Mouse (Mus musculus) monocyte, adult 5-6 weeks (primary cell): ENCODE data around the gene Masp2. TPM values are rescaled to one million over a fixed set of nuclear protein-coding genes. Genes with fewer than 3 reads are reported as not detected.

Source experiments
- ATAC-seq: fragments of 153-309, 156-312 bp; replicated peaks from 2 replicates; pipeline ENCODE4 v1.8.0; 2017; ENCODE audit warnings: mild to moderate bottlenecking; ENCODE audit not compliant: low TSS enrichment, insufficient number of reproducible peaks, severe bottlenecking, poor library complexity, low FRiP score
- total RNA-seq: library from RNA; stranded (forward); fragments of 200-1000, 200-491, 200-594 nt; gene quantifications from 3 replicates; pipeline ENCODE4 v1.2.3, GENCODE M21; 2017

Gene Masp2
- total RNA-seq = 0.32 to 0.57 TPM (median 0.49 TPM) in 3 replicates

DNA sequence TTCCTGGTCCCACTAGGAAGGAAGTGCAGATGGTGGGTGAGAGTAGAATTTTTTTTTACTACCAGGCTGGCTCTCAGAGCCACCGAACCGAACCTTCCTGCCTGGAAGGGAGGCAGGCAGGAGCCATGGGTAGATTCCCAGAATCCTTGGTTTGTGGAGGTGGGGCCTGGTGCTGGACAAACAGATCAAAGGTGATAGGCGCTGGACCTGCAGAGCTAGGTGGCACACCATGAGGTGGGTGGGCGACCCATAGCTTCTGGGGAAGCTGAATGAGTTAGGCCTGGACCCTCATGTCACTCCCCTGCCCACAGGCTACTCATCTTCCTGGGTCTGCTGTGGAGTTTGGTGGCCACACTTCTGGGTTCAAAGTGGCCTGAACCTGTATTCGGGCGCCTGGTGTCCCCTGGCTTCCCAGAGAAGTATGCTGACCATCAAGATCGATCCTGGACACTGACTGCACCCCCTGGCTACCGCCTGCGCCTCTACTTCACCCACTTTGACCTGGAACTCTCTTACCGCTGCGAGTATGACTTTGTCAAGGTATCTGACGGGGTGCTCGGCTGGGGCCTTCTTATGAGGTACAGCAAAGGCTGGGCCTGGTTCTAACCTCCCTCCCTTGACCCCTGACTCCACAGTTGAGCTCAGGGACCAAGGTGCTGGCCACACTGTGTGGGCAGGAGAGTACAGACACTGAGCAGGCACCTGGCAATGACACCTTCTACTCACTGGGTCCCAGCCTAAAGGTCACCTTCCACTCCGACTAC is at the start of gene Masp2:
Masp2 (plus strand) TSS at position 198 of the 764 bp plus-strand sequence.
- ATAC-seq = no peak

GRCm38 (mm10) chr4:148557766-148558165 is 44.6 kb upstream of the Masp2 start:
- no peak for ATAC-seq

DNA sequence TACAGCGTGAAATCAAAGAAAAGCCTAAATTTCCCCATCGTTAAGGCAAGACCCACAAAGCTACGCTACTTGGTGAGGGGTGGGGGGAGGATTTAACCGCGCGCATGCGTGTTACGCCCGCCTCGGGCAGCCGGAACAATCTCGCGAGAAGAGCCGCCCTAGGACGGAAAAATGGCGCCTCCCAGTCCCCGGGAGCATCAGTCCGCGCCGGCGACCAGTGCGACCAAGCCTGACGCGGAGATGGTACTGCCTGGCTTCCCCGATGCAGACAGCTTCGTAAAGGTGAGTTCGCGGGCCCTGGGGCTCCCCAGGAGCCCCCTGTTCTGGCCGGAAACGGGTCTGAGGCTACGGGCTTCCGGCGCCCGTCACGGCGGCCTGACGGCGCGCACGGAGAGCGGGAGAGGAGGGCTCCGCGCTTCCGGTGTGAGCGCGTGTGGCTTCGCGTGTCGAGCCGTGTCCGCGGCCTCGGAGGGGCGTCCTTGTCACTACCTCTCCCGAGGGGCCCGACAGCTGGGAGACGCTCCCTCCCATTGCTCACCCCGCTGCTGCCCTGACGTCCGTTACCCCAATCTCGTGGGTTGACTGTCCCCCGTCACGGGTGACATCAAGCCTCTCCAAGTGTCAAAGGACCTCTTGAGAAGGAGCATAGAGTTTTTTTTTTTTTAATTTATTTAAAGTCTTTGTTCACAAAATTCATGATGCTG is 43.9 kb upstream of the Masp2 start, which contains the start of gene Exosc10:
Exosc10 (plus strand) TSS at position 133 of the 704 bp plus-strand sequence.
- peak; percentile 89 for ATAC-seq

DNA sequence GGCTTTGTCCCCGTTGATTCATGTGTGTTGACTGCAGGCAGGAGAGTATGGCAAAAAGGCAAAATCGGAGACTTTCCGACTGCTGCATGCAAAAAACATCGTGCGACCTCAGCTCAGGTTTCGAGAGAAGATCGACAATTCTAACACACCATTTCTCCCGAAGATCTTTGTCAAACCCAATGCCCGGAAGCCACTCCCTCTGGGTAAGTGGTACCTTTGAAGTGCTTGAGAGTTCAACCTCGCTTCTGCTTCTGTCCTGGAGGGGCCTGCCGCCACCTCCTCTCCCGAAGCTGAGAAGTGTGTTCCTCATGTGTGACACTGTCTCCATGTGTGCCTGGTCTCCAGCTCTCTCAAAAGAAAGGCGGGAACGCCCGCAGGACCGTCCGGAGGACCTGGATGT is 39.7 kb upstream of the Masp2 start:
- no peak for ATAC-seq

GRCm38 (mm10) chr4:148563595-148563994 is 38.8 kb upstream of the Masp2 start:
- ATAC-seq = no peak

DNA sequence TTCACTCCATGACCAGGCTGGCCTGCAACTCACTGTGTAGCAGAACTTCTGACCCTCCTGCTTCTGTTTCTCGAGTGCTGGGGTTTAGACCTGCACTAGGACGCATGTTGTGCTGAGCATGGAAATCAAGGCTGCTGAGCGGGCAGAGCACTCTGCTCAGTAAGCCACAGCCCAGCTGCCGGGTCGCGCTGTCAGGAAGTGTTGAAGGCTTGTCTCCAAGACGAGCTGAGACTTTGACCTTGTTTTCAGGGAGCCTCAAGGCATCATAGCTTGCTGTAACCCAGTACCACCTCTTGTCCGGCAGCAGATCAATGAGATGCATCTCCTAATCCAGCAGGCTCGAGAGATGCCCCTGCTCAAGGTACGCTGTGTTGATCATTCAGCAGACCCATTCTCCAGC is 32.2 kb upstream of the Masp2 start:
- no peak for ATAC-seq

DNA sequence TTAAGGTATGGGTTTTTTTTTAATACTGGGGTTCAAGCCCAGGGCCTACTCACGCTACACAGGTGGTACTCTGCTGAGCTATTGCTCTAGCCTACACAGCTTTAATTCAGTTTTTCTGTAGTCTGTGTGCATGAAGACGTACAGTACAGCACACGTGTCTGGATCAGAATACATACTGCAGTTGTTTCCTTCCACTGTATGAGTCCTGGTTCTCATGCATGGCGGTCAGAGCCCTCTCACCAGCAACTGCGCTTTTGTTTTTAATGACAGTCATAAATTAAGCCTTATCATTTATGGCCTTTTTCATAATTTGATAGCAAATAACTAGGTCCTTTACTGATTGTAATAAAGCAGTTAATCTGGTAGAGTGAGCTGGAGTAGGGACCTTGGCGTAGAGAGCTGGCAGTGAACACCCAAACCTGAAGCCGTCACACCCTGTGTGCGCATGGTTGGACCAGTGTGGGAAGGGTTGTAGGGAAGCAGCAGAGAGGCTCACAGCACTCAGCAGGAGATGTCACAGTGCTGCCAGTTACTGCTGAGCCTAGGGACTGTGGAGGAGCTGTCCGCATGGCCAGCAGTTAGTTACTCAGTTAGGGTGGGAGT is 31.6 kb upstream of the Masp2 start:
- no peak for ATAC-seq

DNA sequence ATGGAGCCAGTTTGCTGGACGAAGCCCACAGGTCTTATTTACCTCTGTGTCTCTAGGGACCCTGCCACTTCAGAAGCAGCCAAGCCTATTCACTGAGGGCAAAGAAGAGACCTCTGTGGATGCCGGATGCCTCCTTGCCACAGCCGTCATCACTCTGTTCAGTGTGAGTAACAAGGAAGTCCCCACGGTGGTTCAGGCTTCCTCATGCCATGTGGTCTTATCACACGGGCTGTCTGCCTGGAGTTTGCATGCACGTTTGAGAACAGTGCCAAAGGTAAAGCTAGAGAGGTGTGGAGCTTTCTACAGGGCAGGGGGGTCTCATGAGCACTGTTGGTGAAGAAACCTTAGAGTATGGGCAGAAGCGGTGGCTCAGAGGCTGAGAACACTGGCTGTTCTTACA is 29.1 kb upstream of the Masp2 start:
- no peak for ATAC-seq

DNA sequence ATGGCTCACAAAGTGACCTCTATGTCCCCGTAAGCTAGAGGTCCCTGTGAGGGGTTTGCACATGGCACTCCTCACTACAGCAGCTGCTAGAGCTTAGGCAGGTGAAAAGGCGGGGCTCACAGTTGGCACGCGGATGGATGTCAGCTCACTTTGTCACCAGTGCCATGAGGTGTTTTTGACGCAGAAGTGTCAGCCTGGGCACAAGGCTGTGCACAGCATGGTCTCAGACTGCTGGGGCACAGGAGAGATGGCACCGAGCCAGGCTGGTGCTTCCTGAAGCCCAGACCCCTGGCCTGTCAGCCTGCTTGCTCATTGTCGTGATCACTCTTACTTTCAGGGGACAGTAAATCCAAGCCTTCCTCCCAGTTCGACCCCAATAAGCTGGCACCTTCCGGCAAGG is 21.6 kb upstream of the Masp2 start:
- ATAC-seq = no peak

DNA sequence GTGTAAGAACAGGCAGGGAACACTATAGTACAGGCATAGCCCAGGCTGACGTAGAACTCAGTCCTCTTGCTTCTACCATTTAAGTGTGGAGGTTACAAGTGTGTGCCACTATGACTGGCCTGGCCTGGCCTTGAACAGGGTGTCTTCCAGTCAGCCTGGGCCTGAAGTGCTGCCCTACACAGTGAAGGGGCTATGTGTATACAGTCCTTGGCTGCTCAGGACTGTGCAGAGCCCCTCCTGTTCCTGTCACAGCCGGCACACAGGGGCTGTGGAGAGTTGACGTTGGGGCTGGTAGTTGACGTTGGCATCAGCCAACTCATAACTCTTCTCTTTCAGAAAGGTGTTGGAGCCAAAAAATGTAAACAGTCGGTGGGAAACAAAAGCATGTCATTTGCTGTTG is 20.9 kb upstream of the Masp2 start:
- no peak for ATAC-seq

GRCm38 (mm10) chr4:148583257-148583656 is 19.1 kb upstream of the Masp2 start:
- ATAC-seq = peak; percentile 34; the same call in 1 of the 2 replicates

- ATAC-seq = no peak
These were observed 15.7 kb upstream of the Masp2 start for GRCm38 (mm10) chr4:148586648-148587047.

GRCm38 (mm10) chr4:148588793-148589192 is 13.6 kb upstream of the Masp2 start:
- no peak for ATAC-seq

DNA sequence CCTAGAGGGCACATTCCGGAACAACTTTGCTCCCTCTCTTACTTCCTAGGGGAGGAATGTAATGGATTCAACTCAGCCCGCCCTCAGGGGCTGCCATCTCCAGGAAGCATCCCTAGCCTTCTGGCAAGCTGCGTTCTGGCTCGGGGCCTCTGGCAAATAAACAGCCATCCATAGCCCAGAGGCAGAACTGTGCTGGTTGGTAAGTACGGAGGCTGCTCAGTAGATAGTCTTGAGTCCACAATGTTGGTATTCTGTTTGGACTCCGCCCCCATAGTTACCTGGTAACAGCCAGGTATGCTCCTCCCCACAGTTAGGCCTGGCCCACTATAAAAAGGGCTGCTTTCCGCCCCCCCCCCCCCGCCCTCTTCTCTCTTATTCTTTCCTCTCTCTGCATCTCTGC is 12.8 kb upstream of the Masp2 start:
- ATAC-seq = no peak

- no peak for ATAC-seq
These were observed 11.8 kb upstream of the Masp2 start for GRCm38 (mm10) chr4:148590421-148591170.

DNA sequence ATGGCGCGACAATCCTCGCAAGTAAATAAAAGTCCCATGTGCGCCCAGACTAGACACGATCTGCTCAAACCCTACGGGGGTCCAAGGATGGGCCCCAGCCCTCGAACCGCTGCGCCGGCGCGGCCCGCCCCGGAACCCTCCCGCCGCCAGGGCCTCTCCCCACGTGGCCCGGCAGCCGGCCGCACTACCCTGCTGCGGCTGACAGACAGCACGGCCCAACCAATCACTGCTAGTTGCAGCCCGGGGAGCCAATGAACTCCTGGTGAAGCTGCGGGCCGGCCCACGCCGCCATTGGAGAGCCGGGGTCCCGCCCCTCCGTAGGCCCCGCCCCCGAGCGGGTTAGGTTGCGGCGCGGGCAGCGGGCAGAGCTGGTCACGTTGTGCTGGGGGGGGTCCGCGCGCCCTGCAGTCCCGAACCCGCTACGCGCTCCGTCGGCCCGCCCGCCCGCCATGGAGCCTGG is 11.2 kb upstream of the Masp2 start, which contains the start of gene Srm:
Srm (plus strand) TSS at position 333 of the 460 bp plus-strand sequence.
- ATAC-seq = peak; percentile 98

GRCm38 (mm10) chr4:148591637-148592380 is 10.5 kb upstream of the Masp2 start:
- no peak for ATAC-seq

DNA sequence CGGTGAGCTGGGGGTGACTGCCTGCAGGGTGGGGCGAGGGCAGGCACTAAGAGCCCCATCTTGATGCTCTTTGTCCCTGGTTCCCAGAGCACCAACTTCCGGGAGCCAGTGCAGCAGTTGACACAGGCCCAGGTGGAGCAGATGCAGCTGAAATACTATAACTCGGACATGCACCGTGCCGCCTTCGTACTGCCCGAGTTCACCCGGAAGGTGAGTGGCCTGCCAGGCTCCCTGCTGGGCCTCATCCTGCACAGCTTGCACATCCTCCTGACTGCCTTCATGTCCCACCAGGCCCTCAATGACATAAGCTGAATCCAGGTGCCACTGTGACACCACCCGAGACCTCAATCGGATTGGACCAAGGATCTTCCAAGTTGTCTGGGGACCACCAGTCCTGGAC is 8.4 kb upstream of the Masp2 start:
- ATAC-seq = no peak
